Mouse (Mus musculus): ENCODE data around the gene Trib2. TPM values are rescaled to one million over a fixed set of nuclear protein-coding genes. Genes with fewer than 3 reads are reported as not detected.

Trib2 gene
- polyA plus RNA-seq, 1 experiment from 2014 or later: 54.8 TPM

DNA sequence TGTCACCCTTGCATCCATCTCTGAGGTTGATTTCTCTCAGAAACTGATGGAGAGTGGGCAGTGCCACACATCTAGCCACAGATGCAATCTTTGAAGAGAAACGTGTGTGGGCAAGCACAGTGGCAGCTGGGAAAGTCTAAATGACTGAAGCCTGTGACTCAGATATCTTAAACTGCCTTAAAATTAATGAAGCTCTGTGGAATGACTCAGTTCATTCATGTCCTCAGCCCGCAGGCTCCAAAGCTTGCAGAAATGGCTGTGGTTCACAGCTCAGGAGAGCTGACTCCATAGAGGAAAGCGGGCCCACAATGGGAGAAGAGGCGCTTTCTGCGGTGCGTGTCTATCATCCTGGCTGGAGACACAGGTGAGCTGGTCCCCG is 15.9 kb upstream of the Trib2 start:
- no peak for ATAC-seq (replicated peaks; ENCODE audit: low FRiP score)
- Histone ChIP-seq H3K4me3 (replicated peaks) (no peak overlapping the region), H3K4me1 (no peaks in the 10 kb centered on the region), H3K9me3 (replicated peaks) (no peaks in the 10 kb centered on the region), H3K36me3 (no peaks in the 10 kb centered on the region), H3K9ac (no peak overlapping the region), H3K4me2 (no peak overlapping the region), H3K27me3 (no peaks in the 10 kb centered on the region), H3K27ac (no peak overlapping the region)
- 86% methylated on average over 7 of the region's 7 CpGs for WGBS

DNA sequence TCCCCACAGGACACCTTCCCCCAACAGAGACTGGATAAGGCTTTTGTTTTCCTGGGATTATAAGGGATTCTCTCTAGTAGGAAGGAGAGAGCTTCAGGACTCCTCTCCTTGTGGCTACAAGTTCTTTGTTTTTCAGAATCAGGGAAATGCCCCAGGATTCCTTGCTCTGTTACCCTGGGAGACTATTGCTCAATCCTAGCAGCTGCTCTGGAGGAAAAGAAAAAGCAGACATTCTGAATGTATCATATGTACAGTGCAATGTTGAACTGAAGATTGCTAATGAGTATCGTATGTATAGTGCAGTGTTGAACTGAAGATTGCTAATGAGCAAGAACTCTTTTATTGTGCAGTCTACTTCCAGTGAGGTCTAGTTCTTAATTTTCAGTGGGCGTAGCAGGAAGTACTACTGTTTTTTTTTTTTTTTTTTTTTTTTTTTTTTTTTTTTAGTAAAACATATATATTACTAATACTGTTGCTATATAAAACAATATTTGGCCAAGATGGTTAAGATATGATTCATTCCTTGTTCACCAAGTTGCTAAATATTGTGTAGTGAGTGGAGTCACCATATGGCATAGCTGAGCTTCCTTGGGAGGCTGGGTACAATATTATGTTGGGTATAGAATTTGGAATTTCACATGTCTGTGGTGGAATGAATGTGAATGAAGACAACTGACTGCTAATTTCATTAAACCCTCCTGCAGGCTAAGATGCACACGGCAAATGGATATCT is 15.4 kb upstream of the Trib2 start:
- ATAC-seq (replicated peaks; ENCODE audit: low FRiP score): no peak
- WGBS: 86% methylated on average over 3 of the region's 3 CpGs
- no peaks in the 10 kb centered on the region for H3K4me1 ChIP-seq

GRCm38 (mm10) chr12:15830750-15831149 is 14.0 kb upstream of the Trib2 start:
- Histone ChIP-seq H3K4me3 (replicated peaks) (no peak overlapping the region), H3K36me3 (no peaks in the 10 kb centered on the region), H3K9me3 (replicated peaks) (no peaks in the 10 kb centered on the region), H3K4me2 (no peak overlapping the region), H3K4me1 (no peaks in the 10 kb centered on the region), H3K27me3 (no peaks in the 10 kb centered on the region), H3K27ac (no peak overlapping the region), H3K9ac (no peak overlapping the region)
- ATAC-seq (replicated peaks; ENCODE audit: low FRiP score): no peak
- 80% methylated on average over 3 of the region's 3 CpGs for WGBS

More for the DNA sequence above, 15.4 kb upstream of the Trib2 start:
- Histone ChIP-seq H3K36me3 (no peaks in the 10 kb centered on the region), H3K27me3 (no peaks in the 10 kb centered on the region), H3K9me3 (replicated peaks) (no peaks in the 10 kb centered on the region), H3K4me2 (no peak overlapping the region), H3K4me3 (replicated peaks) (no peak overlapping the region), H3K9ac (no peak overlapping the region), H3K27ac (no peak overlapping the region)

DNA sequence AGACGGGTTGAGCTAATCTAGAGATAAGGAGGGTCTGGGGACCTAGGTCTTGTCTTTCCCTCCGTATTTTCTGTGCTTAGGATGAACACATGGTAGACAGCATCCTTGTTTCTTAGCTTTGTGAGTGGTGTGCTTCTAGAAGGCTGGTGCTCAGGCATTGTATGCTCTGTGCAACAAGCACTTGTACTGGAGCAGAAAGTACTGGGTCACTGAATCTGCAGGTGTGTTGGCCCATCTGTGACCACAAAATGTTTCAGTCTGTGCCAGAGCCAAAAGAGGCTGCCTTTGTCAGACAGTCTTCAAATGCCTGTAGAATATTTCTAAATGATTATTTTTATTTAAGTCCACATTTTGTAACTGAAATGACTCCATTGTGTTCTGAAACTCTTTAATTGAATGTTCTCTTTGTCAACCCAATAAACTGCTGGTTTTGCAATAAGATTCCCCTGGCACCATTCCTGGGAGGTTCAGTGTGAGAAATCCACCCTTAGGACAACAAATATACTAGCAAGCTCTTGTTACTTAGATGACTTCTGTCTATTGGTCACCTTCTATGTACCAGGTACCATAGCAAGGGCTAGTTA is 12.2 kb upstream of the Trib2 start:
- no peak overlapping the region for H3K9ac ChIP-seq
- no peaks in the 10 kb centered on the region for H3K36me3 ChIP-seq
- H3K4me2 ChIP-seq: no peak overlapping the region
- no peak overlapping the region for H3K4me3 ChIP-seq (replicated peaks)
- no peaks in the 10 kb centered on the region for H3K27me3 ChIP-seq
- H3K4me1 ChIP-seq: no peaks in the 10 kb centered on the region
- ATAC-seq (replicated peaks; ENCODE audit: low FRiP score): no peak
- 63% methylated on average over 2 of the region's 2 CpGs for WGBS
- no peaks in the 10 kb centered on the region for H3K9me3 ChIP-seq (replicated peaks)
- no peak overlapping the region for H3K27ac ChIP-seq

DNA sequence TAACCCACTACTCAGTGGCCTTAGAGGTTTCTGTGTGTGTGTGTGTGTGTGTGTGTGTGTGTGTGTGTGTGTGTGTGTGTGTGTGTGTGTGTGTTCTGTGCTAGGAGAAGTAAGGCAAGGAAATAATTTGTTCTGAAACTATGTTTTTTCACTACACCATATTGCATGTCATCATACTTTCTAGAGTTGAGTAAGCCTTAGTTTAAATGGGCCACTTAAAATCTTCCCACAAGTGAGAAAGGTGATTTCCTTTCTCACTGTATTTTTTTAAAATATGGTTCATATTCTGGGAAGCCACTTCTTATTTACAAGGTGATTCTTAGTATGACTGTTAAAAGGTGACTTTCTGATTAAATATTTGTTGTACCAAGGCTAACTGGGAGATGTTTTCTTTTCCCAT is 4.3 kb upstream of the Trib2 start:
- no peak overlapping the region for H3K4me2 ChIP-seq
- no peak overlapping the region for H3K4me3 ChIP-seq (replicated peaks)
- H3K4me1 ChIP-seq: peaks cover 10% of the 10 kb centered on the region
- H3K9ac ChIP-seq: no peak overlapping the region
- H3K27me3 ChIP-seq: no peaks in the 10 kb centered on the region
- H3K27ac ChIP-seq: no peak overlapping the region
- H3K9me3 ChIP-seq (replicated peaks): no peaks in the 10 kb centered on the region
- no peaks in the 10 kb centered on the region for H3K36me3 ChIP-seq
- ATAC-seq (replicated peaks; ENCODE audit: low FRiP score): no peak

DNA sequence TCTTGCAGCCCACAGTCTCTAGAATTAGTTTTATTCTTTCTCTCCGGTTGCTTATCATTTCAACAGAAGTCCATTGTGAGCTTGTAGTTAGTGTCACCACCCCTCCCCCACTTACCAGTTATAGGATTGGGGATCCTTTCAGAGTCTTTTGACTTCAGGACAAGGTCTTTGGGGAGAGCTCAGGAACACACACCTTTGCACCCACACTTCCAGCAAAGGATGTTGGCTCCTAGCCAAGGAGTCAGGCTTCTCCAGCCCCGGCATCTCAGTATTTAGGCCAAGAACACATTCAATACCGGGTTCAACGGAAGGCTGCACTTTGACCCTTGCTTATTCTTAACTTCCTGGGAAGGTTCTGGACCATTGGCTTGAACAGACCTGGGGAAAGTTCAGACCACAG is 643 bp upstream of the Trib2 start:
- Histone ChIP-seq H3K27ac (peak overlapping the region; percentile 97), H3K9ac (peak overlapping the region; percentile 84), H3K9me3 (replicated peaks) (no peaks in the 10 kb centered on the region), H3K4me2 (peak overlapping the region; percentile 83), H3K4me3 (replicated peaks) (peak overlapping the region; percentile 81), H3K36me3 (no peaks in the 10 kb centered on the region), H3K4me1 (peaks cover 21% of the 10 kb centered on the region), H3K27me3 (no peaks in the 10 kb centered on the region)
- peak; percentile 7; the same call in 1 of the 2 replicates for ATAC-seq (replicated peaks; ENCODE audit: low FRiP score)
- WGBS: 7% methylated on average over 4 of the region's 4 CpGs

DNA sequence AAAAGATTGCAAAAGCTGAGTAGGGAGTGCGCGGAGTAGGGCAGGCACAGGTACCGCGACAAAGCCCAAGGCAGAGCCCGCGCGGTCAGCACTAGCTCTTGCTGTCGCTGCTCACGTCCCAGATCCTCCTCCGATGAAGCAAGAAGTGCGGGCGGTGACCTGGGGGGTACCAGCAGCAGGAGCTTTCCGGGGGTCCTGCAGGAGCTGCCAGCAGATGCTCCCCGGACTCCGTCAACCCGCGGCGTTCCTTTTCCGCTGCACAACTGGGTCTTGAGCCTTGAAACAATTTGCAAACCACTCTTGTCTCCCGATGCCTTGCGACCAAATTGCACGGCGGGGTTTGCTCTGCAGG is 492 bp downstream of the Trib2 start:
- Histone ChIP-seq H3K36me3 (no peaks in the 10 kb centered on the region), H3K27me3 (no peaks in the 10 kb centered on the region), H3K4me3 (replicated peaks) (peak overlapping the region; percentile 81), H3K27ac (peak overlapping the region; percentile 97), H3K9me3 (replicated peaks) (no peaks in the 10 kb centered on the region), H3K9ac (peak overlapping the region; percentile 84), H3K4me1 (peaks cover 32% of the 10 kb centered on the region), H3K4me2 (peak overlapping the region; percentile 83)
- ATAC-seq (replicated peaks; ENCODE audit: low FRiP score): peak; percentile 5; the same call in 1 of the 2 replicates
- under 1% methylated on average over 23 of the region's 23 CpGs for WGBS

DNA sequence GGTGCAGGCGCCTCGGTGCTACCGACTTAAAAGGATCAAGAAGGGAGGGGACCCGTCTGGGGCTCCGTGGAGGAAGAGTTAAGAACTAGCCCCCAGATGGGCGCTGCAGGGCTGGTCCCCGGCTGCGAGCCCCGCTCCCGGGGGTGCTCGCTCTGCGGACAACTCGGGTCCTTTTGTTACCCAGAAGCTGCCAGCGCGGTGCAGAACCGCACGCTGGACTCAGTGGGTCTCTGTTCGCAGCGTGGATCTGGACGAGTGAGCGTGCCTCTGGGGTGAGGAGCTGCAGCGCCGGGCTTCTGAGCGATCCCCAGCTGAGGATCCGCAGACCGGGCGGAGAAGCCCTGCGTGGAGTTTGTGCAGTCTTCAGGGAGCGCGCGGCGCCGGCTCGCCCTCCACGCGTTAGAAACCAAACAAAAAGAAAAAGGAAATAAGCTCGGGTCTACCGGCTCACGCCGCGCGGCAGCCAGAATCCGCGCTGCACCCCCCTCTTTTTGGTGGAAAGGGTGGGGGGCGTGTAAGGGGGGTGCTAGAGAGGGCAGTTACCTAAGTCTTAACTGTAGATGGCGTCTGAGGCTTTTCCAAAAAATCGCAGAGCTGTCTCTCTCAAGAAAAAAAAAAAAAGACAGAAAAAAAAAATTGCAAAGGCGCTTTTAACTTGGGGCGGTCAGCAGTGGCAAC is 1.0 kb downstream of the Trib2 start:
- peak; percentile 27 for ATAC-seq (replicated peaks; ENCODE audit: low FRiP score)
- 0% methylated on average over 49 of the region's 49 CpGs for WGBS
- H3K4me2 ChIP-seq: peak overlapping the region; percentile 83

DNA sequence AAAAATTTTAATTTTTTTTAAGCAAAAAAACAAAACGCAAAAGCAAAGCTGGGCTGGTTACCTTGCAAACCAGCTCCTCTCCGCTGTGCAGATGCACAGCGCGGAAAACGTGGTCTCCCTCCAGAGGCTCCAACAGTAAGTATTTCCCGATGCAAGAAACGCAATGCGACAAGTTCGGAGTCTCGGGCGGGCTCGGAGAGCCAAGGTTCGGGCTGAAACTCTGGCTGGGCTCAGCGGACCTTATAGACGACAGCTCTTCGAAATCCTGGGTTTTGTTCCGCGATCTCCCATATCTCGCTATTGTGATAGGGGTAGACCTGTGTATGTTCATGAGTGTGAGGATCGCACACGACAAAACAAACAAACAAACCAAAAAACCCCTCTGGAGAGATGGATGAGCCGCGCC is 1.5 kb downstream of the Trib2 start:
- under 1% methylated on average over 23 of the region's 23 CpGs for WGBS
- Histone ChIP-seq H3K4me3 (replicated peaks) (peak overlapping the region; percentile 81), H3K9ac (peak overlapping the region; percentile 84), H3K9me3 (replicated peaks) (no peaks in the 10 kb centered on the region), H3K27me3 (no peaks in the 10 kb centered on the region), H3K36me3 (no peaks in the 10 kb centered on the region), H3K27ac (peak overlapping the region; percentile 97), H3K4me1 (peaks cover 38% of the 10 kb centered on the region), H3K4me2 (peak overlapping the region; percentile 83)
- ATAC-seq (replicated peaks; ENCODE audit: low FRiP score): 0 out of 2 replicates have a peak, but pooled peaks have one; percentile 4

More for the DNA sequence above, 1.0 kb downstream of the Trib2 start:
- no peaks in the 10 kb centered on the region for H3K36me3 ChIP-seq
- H3K4me1 ChIP-seq: peaks cover 37% of the 10 kb centered on the region
- H3K4me3 ChIP-seq (replicated peaks): peak overlapping the region; percentile 81
- peak overlapping the region; percentile 97 for H3K27ac ChIP-seq
- no peaks in the 10 kb centered on the region for H3K27me3 ChIP-seq
- H3K9me3 ChIP-seq (replicated peaks): no peaks in the 10 kb centered on the region
- peak overlapping the region; percentile 84 for H3K9ac ChIP-seq

GRCm38 (mm10) chr12:15814249-15815081 is 2.3 kb downstream of the Trib2 start:
- no peaks in the 10 kb centered on the region for H3K9me3 ChIP-seq (replicated peaks)
- H3K4me2 ChIP-seq: peak overlapping the region; percentile 83
- H3K27ac ChIP-seq: peak overlapping the region; percentile 97
- H3K27me3 ChIP-seq: no peaks in the 10 kb centered on the region
- H3K36me3 ChIP-seq: peaks cover 5% of the 10 kb centered on the region; the same call in 1 of the 2 replicates
- H3K4me3 ChIP-seq (replicated peaks): peak overlapping the region; percentile 81
- WGBS: under 1% methylated on average over 32 of the region's 32 CpGs
- H3K9ac ChIP-seq: peak overlapping the region; percentile 84
- ATAC-seq (replicated peaks; ENCODE audit: low FRiP score): no peak
- H3K4me1 ChIP-seq: peaks cover 42% of the 10 kb centered on the region

- Histone ChIP-seq H3K4me1 (peaks cover 42% of the 10 kb centered on the region), H3K36me3 (peaks cover 11% of the 10 kb centered on the region; the same call in 1 of the 2 replicates), H3K9ac (peak overlapping the region; percentile 84), H3K9me3 (replicated peaks) (no peaks in the 10 kb centered on the region), H3K27me3 (no peaks in the 10 kb centered on the region), H3K4me2 (peak overlapping the region; percentile 83), H3K27ac (peak overlapping the region; percentile 97), H3K4me3 (replicated peaks) (peak overlapping the region; percentile 81)
- no peak for ATAC-seq (replicated peaks; ENCODE audit: low FRiP score)
- WGBS: 4% methylated on average over 5 of the region's 5 CpGs
Measured at GRCm38 (mm10) chr12:15813819-15814165, 2.9 kb downstream of the Trib2 start.

Data from kidney, embryonic 15.5 days (tissue).